ENCODE assay signal across 8 mouse cellular contexts in genomic region chr14:18238131-18238749, GRCm38 (mm10). TPM values are rescaled to one million over a fixed set of nuclear protein-coding genes. Genes with fewer than 3 reads are reported as not detected.
DNase-seq lines count a peak whose midpoint lies in the region; ATAC-seq and TF ChIP-seq lines count a peak whose summit lies in the region.

No protein-coding gene starts in this region.

- no peaks in the 10 kb centered on the region for H3K9me3 ChIP-seq in forebrain, embryonic 15.5 days
- H3K9me3 ChIP-seq in lung, embryonic 14.5 days (ENCODE audit: low read depth, low read length): no peaks in the 10 kb centered on the region

- peak overlapping the region; percentile 70 for H3K4me2 ChIP-seq in forebrain, embryonic 15.5 days (replicated peaks)
- H3K4me2 ChIP-seq in lung, embryonic 14.5 days: peak overlapping the region; percentile 82

- intact Hi-C loops in heart, postnatal 36 days (cut with DNase I): no loop called here

- H3K27ac ChIP-seq in forebrain, embryonic 15.5 days (replicated peaks): peak overlapping the region; percentile 85
- H3K27ac ChIP-seq in layer of hippocampus, adult 2 months: peak overlapping the region; percentile 100
- H3K27ac ChIP-seq in lung, embryonic 14.5 days (ENCODE audit: low read depth): peak overlapping the region; percentile 89
- H3K27ac ChIP-seq in olfactory bulb, adult 2 months (ENCODE audit: insufficient read depth, low read depth, low read length): peak overlapping the region; percentile 100
- peak overlapping the region; percentile 48 for H3K27ac ChIP-seq in thymus, adult 2 months (ENCODE audit: control insufficient read depth, insufficient read depth, low read length)

- peak; percentile 97 for ATAC-seq in forebrain, embryonic 15.5 days (replicated peaks)
- peak; percentile 91 for ATAC-seq in lung, embryonic 14.5 days (ENCODE audit: insufficient read depth)

- TF ChIP-seq CTCF in layer of hippocampus, adult 2 months (conservative IDR thresholded peaks at IDR 0.05): no peak
- TF ChIP-seq CTCF in lung, embryonic 14.5 days (IDR thresholded peaks at IDR 0.05; ENCODE audit: low read depth): no peak
- no peak for TF ChIP-seq CTCF in olfactory bulb, adult 2 months (IDR thresholded peaks at IDR 0.05; ENCODE audit: insufficient read depth, low read depth, low read length)
- TF ChIP-seq CTCF in thymus, adult 2 months (IDR thresholded peaks at IDR 0.05; ENCODE audit: borderline replicate concordance, control insufficient read depth, extremely low read depth, insufficient read depth, low read length, poor library complexity): peak; percentile 24; the same call in 1 of the 2 replicates

- WGBS in forebrain, embryonic 15.5 days: under 1% methylated on average over 71 of the region's 71 CpGs
- under 1% methylated on average over 63 of the region's 71 CpGs for WGBS in lung, embryonic 14.5 days
- WGBS in olfactory bulb, adult 2 months: under 1% methylated on average over 71 of the region's 71 CpGs
- WGBS in thymus, adult 2 months: under 1% methylated on average over 71 of the region's 71 CpGs

- peaks cover 3% of the 10 kb centered on the region; the same call in 1 of the 2 replicates for H3K4me1 ChIP-seq in forebrain, embryonic 15.5 days
- no peaks in the 10 kb centered on the region for H3K4me1 ChIP-seq in lung, embryonic 14.5 days (ENCODE audit: insufficient read depth)
- peaks cover 7% of the 10 kb centered on the region; the same call in 1 of the 2 replicates for H3K4me1 ChIP-seq in olfactory bulb, adult 2 months (ENCODE audit: control insufficient read depth, insufficient read depth, low read length)
- peaks cover 5% of the 10 kb centered on the region for H3K4me1 ChIP-seq in thymus, adult 2 months (replicated peaks; ENCODE audit: control insufficient read depth, insufficient read depth, low read length)

- TF ChIP-seq POLR2A in olfactory bulb, adult 2 months (IDR thresholded peaks at IDR 0.05; ENCODE audit: insufficient read depth, low read depth, low read length): no peak; the same call in 1 of the 2 replicates
- peak; percentile 65; the same call in 1 of the 2 replicates for TF ChIP-seq POLR2A in thymus, adult 2 months (IDR thresholded peaks at IDR 0.05; ENCODE audit: control insufficient read depth, extremely low read depth, insufficient read depth, low read length, poor library complexity)

- peak overlapping the region; percentile 73 for H3K9ac ChIP-seq in forebrain, embryonic 15.5 days (replicated peaks)
- peak overlapping the region; percentile 70 for H3K9ac ChIP-seq in lung, embryonic 14.5 days

- no peaks in the 10 kb centered on the region for H3K27me3 ChIP-seq in forebrain, embryonic 15.5 days
- H3K27me3 ChIP-seq in lung, embryonic 14.5 days (ENCODE audit: insufficient read depth, low read length): no peaks in the 10 kb centered on the region
- no peaks in the 10 kb centered on the region for H3K27me3 ChIP-seq in thymus, adult 2 months (ENCODE audit: control insufficient read depth, insufficient read depth, low read length)

- DNase-seq in ES-CJ7 (ENCODE audit: low read depth, low spot score): peak; percentile 96
- peak; percentile 99 for DNase-seq in cerebellum, adult 11 months
- peak; percentile 98 to 99 for DNase-seq in heart, postnatal 36 days
- DNase-seq in layer of hippocampus, adult 2 months (ENCODE audit: low spot score in 2 of 2): peak; percentile 95 to 97
- DNase-seq in lung, embryonic 14.5 days: peak; percentile 99
- DNase-seq in thymus, adult 2 months: peak; percentile 96

- H3K36me3 ChIP-seq in forebrain, embryonic 15.5 days: no peaks in the 10 kb centered on the region
- H3K36me3 ChIP-seq in lung, embryonic 14.5 days (ENCODE audit: insufficient read depth): no peaks in the 10 kb centered on the region
- no peaks in the 10 kb centered on the region for H3K36me3 ChIP-seq in thymus, adult 2 months (ENCODE audit: control insufficient read depth, insufficient read depth, low read length)

- peak overlapping the region; percentile 98 for H3K4me3 ChIP-seq in forebrain, embryonic 15.5 days
- H3K4me3 ChIP-seq in layer of hippocampus, adult 2 months: peak overlapping the region; percentile 78
- H3K4me3 ChIP-seq in lung, embryonic 14.5 days (ENCODE audit: low read depth, low read length): peak overlapping the region; percentile 74
- peak overlapping the region; percentile 88 for H3K4me3 ChIP-seq in olfactory bulb, adult 2 months (ENCODE audit: insufficient read depth, low read depth, low read length)
- peak overlapping the region; percentile 91 for H3K4me3 ChIP-seq in thymus, adult 2 months (ENCODE audit: control insufficient read depth, insufficient read depth, low read length)

RNA-seq across cellular contexts. Expression of gene Nr1d2, which starts 0.7 kb away (rescaled TPM):
- polyA plus RNA-seq in forebrain, embryonic 15.5 days (2015; fragmentation: Nextera tagmentation; extraction: Ambion mirVana): 7.3 and 8.2 TPM in 2 replicates
- 100 to 1,000 TPM in 1 of 2 experiments, 10 to 100 TPM in 1; 88.5 to 111 TPM for total RNA-seq in heart, postnatal 36 days (2021)
- 10 to 100 TPM; 61.4 to 66.8 TPM for total RNA-seq in layer of hippocampus, adult 2 months (2021)
- polyA plus RNA-seq in lung, embryonic 14.5 days (2014; fragmentation: Nextera tagmentation; extraction: Ambion mirVana): 9.1 TPM in 2 replicates
- polyA plus RNA-seq in olfactory bulb, adult 2 months (2012; ENCODE audit: insufficient read depth, insufficient read length, low replicate concordance, missing spikeins): not detected in 2 replicates
- polyA plus RNA-seq in thymus, adult 2 months (2012; rRNA removed): 9.2 and 10.2 TPM in 2 replicates

RNA-seq across cellular contexts. Expression of gene Nkiras1, which starts 32.7 kb away (rescaled TPM):
- 29.5 and 33.3 TPM in 2 replicates for polyA plus RNA-seq in forebrain, embryonic 15.5 days (2015; fragmentation: Nextera tagmentation; extraction: Ambion mirVana)
- 10 to 100 TPM; 32.7 to 36.0 TPM for total RNA-seq in heart, postnatal 36 days (2021)
- total RNA-seq in layer of hippocampus, adult 2 months (2021): 10 to 100 TPM; 78.9 to 83.9 TPM
- 10.2 and 12.8 TPM in 2 replicates for polyA plus RNA-seq in lung, embryonic 14.5 days (2014; fragmentation: Nextera tagmentation; extraction: Ambion mirVana)
- not detected in 2 replicates for polyA plus RNA-seq in olfactory bulb, adult 2 months (2012; ENCODE audit: insufficient read depth, insufficient read length, low replicate concordance, missing spikeins)
- polyA plus RNA-seq in thymus, adult 2 months (2012; rRNA removed): 4.6 and 4.7 TPM in 2 replicates

RNA-seq across cellular contexts. Expression of gene Rpl15, which starts 33.0 kb away (rescaled TPM):
- polyA plus RNA-seq in forebrain, embryonic 15.5 days (2015; fragmentation: Nextera tagmentation; extraction: Ambion mirVana): 315 and 322 TPM in 2 replicates
- 100 to 1,000 TPM; 543 to 581 TPM for total RNA-seq in heart, postnatal 36 days (2021)
- total RNA-seq in layer of hippocampus, adult 2 months (2021): 100 to 1,000 TPM; 389 to 396 TPM
- 533 and 550 TPM in 2 replicates for polyA plus RNA-seq in lung, embryonic 14.5 days (2014; fragmentation: Nextera tagmentation; extraction: Ambion mirVana)
- polyA plus RNA-seq in olfactory bulb, adult 2 months (2012; ENCODE audit: insufficient read depth, insufficient read length, low replicate concordance, missing spikeins): 591 TPM in 1 of 2 replicates, not detected in the other
- polyA plus RNA-seq in thymus, adult 2 months (2012; rRNA removed): 405 and 467 TPM in 2 replicates

Comparison
In these comparisons a context has a peak if more than half of its experiments do, and no peak if none do; other contexts are left out.
1. Peak in every context shown above with its lines: DNase-seq, ATAC-seq, H3K4me3 ChIP-seq and H3K27ac ChIP-seq.
2. H3K27ac ChIP-seq: peak in every context shown above with its lines; median percentile 100 in layer of hippocampus, adult 2 months; 100 in olfactory bulb, adult 2 months; 89 in lung, embryonic 14.5 days; 85 in forebrain, embryonic 15.5 days; 48 in thymus, adult 2 months.